Mouse (Mus musculus) ES-E14 (cell line): ENCODE results near the gene Tmem163.

Source experiments
- CHD2 ChIP-seq: IDR thresholded peaks from 2 replicates; pipeline ENCODE4 v1.6.1; 2014; ENCODE audit warnings: mild to moderate bottlenecking, low read depth, low read length, inconsistent platforms
- MAFK ChIP-seq: IDR thresholded peaks from 2 replicates; pipeline ENCODE4 v1.6.1; 2014; ENCODE audit warnings: mild to moderate bottlenecking, low read depth, low read length, inconsistent platforms; ENCODE audit not compliant: insufficient read depth
- ZC3H11A ChIP-seq: IDR thresholded peaks from 2 replicates; pipeline ENCODE4 v1.6.1; 2012; ENCODE audit warnings: low read depth, mild to moderate bottlenecking, inconsistent platforms, low read length, borderline replicate concordance

- no peak for TF ChIP-seq MAFK
- TF ChIP-seq ZC3H11A, result no peak
- TF ChIP-seq CHD2, result no peak
Observed at GRCm38 (mm10) chr1:127464041-127464440, 215.3 kb downstream of the Tmem163 start.
